Mouse (Mus musculus) forebrain, embryonic 11.5 days (tissue): Measurements from ENCODE around the gene Prss34. TPM values are rescaled to one million over a fixed set of nuclear protein-coding genes. Genes with fewer than 3 reads are reported as not detected.

Source experiments
- ATAC-seq: fragments of 200-750 bp; cut with Nextera tagmentation; replicated peaks from 2 replicates; pipeline ENCODE4 v1.8.0; 2017; ENCODE audit warnings: moderate TSS enrichment; ENCODE audit not compliant: low FRiP score
- DNase-seq: peaks from one replicate; pipeline ENCODE4 v3.0.0-alpha.2; 2017; ENCODE audit warnings: low spot score
- H3K27ac ChIP-seq: fragments of 300-500 bp; sonication (generic); 2 replicates; pipeline ENCODE4 v1.5.1; 2014; ENCODE audit warnings: low read depth, low read length
- H3K27me3 ChIP-seq: fragments of 300-500 bp; sonication (generic); 2 replicates; pipeline ENCODE4 v1.6.1; 2014; ENCODE audit warnings: mild to moderate bottlenecking, low read length, mixed read lengths; ENCODE audit not compliant: control insufficient read depth, insufficient read depth
- H3K36me3 ChIP-seq: fragments of 300-500 bp; sonication (generic); 2 replicates; pipeline ENCODE4 v1.6.1; 2014; ENCODE audit warnings: mild to moderate bottlenecking, low read length, moderate library complexity, mixed read lengths; ENCODE audit not compliant: control insufficient read depth, insufficient read depth
- H3K4me1 ChIP-seq: fragments of 300-500 bp; sonication (generic); replicated peaks from 2 replicates; pipeline ENCODE4 v1.6.1; 2014; ENCODE audit warnings: low read length, mixed read lengths; ENCODE audit not compliant: control insufficient read depth, insufficient read depth
- H3K4me2 ChIP-seq: fragments of 300-500 bp; sonication (generic); 2 replicates; pipeline ENCODE4 v1.6.1; 2014; ENCODE audit warnings: low read depth, mild to moderate bottlenecking, low read length, moderate library complexity, mixed read lengths; ENCODE audit not compliant: severe bottlenecking
- H3K4me3 ChIP-seq: fragments of 300-500 bp; sonication (generic); 2 replicates; pipeline ENCODE4 v1.5.1; 2014; ENCODE audit warnings: low read depth, low read length
- H3K9ac ChIP-seq: fragments of 300-500 bp; sonication (generic); 2 replicates; pipeline ENCODE4 v1.6.1; 2014; ENCODE audit warnings: low read length
- H3K9me3 ChIP-seq: fragments of 300-500 bp; sonication (generic); 2 replicates; pipeline ENCODE4 v1.6.1; 2016; ENCODE audit warnings: low read length, mixed read lengths; ENCODE audit not compliant: control insufficient read depth
- WGBS: fragments of 180-500 bp; shearing (Covaris S2); extraction: QIAGEN DNeasy Blood & Tissue Kit; methylation state at CpG from one replicate; pipeline ENCODE4 v1.1.7; 2014; 5-methylcytosine and 5-hydroxymethylcytosine counted together
- polyA plus RNA-seq: library from polyadenylated mRNA; unstranded; fragments of >200 nt; fragmentation: Nextera tagmentation; extraction: Ambion mirVana; gene quantifications from 2 replicates; pipeline ENCODE4 v1.2.1, GENCODE M21; 2014

Gene Prss34
- polyA plus RNA-seq, 1 experiment from 2014 or later: not detected

DNA sequence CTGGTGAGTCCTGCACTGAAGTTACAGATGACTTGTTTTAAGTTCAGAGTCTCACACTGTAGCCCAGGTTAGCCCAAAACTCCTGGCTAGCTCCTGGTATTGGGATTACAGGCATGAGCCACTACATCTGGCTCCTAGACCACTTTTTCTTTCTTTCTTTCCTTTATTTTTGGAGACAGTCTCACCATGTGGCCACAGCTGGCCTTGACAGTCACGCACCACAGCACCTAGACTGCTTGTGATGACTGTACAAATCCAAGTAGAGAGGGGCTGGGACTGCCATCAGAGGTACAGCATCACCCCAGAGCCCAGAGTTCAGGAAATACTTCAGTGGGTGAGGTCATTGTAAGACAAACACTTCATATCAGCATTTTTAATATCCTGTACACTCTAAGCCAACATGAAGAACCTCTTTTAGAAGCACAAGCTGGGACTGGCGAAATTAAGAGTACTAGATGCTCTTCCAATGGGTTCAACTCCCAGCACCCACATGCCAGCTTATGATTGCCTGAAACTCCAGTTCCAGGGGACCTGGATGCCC is 27.3 kb upstream of the Prss34 start:
- Histone ChIP-seq H3K4me3 (peak overlapping the region; percentile 99), H3K36me3 (peaks cover 28% of the 10 kb centered on the region), H3K27ac (no peak overlapping the region), H3K4me2 (peak overlapping the region; percentile 89), H3K27me3 (no peaks in the 10 kb centered on the region), H3K4me1 (peaks cover 9% of the 10 kb centered on the region), H3K9me3 (no peaks in the 10 kb centered on the region), H3K9ac (peak overlapping the region; percentile 12; the same call in 1 of the 2 replicates)
- no peak for ATAC-seq
- no peak for DNase-seq
- WGBS: 88% methylated on average over 2 of the region's 2 CpGs

DNA sequence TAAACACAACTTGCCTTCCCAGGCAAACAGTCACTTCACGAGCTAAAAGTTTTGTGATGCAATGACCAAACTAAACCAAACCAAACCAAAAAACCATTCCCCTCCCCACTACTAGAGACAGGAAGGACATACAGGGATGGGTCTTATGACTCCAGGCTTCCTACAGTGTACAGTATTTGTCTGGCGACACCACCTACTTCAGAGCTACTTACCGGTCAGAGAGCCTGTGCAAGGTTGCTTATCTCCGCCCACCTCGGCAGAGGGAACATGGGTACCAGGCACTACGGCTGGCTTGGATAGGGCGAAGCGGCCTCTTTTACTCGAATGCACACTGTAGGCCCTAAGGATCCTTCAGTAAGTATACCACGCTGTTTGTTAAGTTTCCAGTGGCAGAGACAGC is 25.9 kb upstream of the Prss34 start:
- peaks cover 16% of the 10 kb centered on the region for H3K36me3 ChIP-seq
- H3K27ac ChIP-seq: peak overlapping the region; percentile 97; the same call in 1 of the 2 replicates
- WGBS: 1% methylated on average over 10 of the region's 10 CpGs
- H3K9ac ChIP-seq: peak overlapping the region; percentile 100
- H3K9me3 ChIP-seq: no peaks in the 10 kb centered on the region
- no peak for ATAC-seq
- DNase-seq: no peak
- peak overlapping the region; percentile 99 for H3K4me3 ChIP-seq
- H3K4me2 ChIP-seq: peak overlapping the region; percentile 89
- H3K4me1 ChIP-seq: peaks cover 9% of the 10 kb centered on the region
- H3K27me3 ChIP-seq: no peaks in the 10 kb centered on the region

DNA sequence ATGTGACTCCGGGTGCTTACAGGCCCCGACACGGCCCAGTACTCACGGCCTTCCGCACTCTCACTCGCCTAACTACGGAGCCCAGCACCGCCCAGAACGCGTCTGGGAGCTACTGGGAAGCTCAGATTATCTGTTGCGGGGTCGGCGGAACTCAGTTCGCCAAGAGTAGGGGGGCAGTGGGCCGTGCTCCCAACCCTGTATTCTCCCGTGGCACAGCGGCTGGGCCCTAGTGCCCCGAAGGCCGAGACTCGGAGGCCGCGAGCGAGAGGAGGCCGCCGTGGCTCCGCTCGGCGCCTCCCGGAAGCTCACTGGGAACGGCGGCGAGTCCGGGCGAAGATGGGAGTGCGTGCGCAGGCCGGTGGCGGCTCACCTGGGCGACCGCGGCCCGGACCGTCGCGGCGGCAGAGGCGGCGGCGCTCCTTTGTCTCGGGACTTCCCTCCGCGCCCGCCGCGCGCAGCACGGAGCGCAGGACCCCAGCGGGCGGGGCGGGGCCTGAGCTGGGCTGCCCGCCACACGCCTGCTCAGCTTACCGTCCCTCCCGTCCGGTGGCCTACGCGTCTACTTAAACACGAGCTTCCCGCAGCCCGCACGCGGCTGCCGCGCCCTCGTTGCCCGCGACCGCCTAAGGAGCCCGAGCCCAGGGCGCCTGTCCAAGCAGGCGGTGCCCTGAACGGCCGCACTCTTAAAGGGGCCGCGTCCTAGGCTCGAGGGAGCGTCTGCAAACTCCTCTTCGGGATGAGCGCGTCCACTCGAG is 25.1 kb upstream of the Prss34 start:
- under 1% methylated on average over 76 of the region's 92 CpGs for WGBS
- peak; percentile 92 for ATAC-seq
- H3K27ac ChIP-seq: peak overlapping the region; percentile 97
- H3K4me1 ChIP-seq: peaks cover 9% of the 10 kb centered on the region
- H3K4me3 ChIP-seq: peak overlapping the region; percentile 99
- H3K36me3 ChIP-seq: peaks cover 8% of the 10 kb centered on the region
- H3K9me3 ChIP-seq: no peaks in the 10 kb centered on the region
- peak overlapping the region; percentile 89 for H3K4me2 ChIP-seq
- H3K27me3 ChIP-seq: no peaks in the 10 kb centered on the region
- DNase-seq: peak; percentile 94
- H3K9ac ChIP-seq: peak overlapping the region; percentile 100

DNA sequence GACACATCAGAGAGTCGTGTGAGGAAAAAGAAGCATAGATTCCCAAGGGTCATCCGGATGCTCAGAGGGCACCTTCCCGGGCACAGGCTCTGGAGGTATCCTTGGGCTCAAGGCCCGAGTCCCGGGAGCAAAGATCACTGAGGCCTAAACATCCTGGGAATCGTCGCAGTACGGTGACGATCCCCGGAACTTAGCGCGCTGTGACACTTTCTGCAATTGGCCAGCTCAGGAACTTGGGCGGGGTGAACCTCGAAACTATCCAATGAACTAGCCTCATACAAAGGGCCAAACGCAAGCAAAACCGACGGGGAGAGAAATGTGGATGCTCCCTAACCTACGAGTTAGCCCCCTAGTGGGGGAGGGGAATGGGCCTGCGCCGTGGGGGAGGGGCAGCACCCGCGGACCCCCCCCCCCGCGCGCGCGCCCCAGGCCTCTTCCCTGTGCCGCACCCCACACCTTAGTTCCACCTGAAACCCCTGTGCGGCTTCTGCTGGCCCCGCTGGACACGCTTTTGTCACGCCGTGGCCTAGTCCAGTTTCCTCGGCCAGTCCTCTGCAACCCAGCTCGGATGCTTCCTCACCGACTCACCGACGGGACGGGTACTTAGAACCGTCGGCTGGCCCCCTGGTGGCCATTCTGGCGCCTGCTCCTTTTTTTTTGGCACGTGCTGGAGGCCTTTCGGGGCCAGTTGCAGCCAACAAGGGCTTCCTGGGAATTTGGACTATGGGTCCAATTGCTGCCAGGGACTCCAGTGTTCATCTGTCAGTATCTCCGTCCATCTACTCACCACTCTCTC is 24.3 kb upstream of the Prss34 start:
- WGBS: 1% methylated on average over 41 of the region's 45 CpGs
- H3K4me1 ChIP-seq: peaks cover 9% of the 10 kb centered on the region
- peak overlapping the region; percentile 55 for H3K4me2 ChIP-seq
- peak; percentile 96 for DNase-seq
- H3K27me3 ChIP-seq: no peaks in the 10 kb centered on the region
- peaks cover 1% of the 10 kb centered on the region; the same call in 1 of the 2 replicates for H3K36me3 ChIP-seq
- H3K4me3 ChIP-seq: peak overlapping the region; percentile 99
- H3K9ac ChIP-seq: peak overlapping the region; percentile 100
- peak overlapping the region; percentile 97 for H3K27ac ChIP-seq
- no peaks in the 10 kb centered on the region for H3K9me3 ChIP-seq
- peak; percentile 89 for ATAC-seq

DNA sequence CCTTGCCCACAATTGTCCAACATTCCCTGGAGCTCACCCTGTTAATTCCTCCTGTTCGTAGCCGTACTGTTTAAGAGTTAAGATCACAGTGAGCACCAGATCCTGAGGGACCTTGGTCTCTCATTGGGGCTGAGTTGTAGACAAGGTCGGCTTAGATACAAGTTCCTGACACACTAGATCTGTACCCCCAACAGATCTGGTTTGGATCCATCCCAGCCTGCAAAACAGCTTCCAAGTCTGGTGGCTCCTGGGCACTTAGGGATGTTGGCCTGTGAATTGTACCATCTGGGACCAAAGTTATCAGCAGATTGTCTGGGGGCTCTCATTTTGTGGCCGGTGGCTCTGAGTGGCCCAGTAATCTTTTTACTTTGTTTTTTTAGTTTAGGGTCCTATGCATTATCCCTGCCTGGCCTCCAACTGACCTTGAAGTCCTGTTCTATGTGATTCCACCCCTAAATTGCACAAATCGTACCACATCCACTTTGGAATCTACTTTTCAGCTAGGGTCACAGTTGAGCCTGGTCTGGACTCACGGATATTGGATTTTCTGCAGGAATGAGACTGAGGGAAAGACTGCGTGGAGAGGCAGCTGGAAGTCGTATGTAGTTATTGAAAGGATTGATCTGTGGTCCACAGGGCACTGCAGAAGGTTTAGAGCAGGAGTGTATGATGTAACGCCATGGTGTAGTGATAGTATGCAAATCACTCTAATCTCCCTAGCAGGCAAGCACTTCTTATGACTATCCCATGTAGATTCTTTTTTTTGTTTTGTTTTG is 23.4 kb upstream of the Prss34 start, which contains the start of gene Ube2i:
Ube2i (minus strand) TSS at position 52 of the 776 bp plus-strand sequence.
- H3K4me3 ChIP-seq: peak within 1 kb of the TSS; percentile 99
- WGBS: 83% methylated on average over 9 of the region's 9 CpGs
- H3K4me1 ChIP-seq: peaks cover 9% of the 10 kb centered on the region
- H3K9me3 ChIP-seq: no peaks in the 10 kb centered on the region
- no peaks in the 10 kb centered on the region for H3K36me3 ChIP-seq
- peak within 1 kb of the TSS; percentile 55 for H3K4me2 ChIP-seq
- no peak for DNase-seq
- no peak for ATAC-seq
- H3K9ac ChIP-seq: peak within 1 kb of the TSS; percentile 100
- H3K27me3 ChIP-seq: no peaks in the 10 kb centered on the region
- peak within 1 kb of the TSS; percentile 97 for H3K27ac ChIP-seq

DNA sequence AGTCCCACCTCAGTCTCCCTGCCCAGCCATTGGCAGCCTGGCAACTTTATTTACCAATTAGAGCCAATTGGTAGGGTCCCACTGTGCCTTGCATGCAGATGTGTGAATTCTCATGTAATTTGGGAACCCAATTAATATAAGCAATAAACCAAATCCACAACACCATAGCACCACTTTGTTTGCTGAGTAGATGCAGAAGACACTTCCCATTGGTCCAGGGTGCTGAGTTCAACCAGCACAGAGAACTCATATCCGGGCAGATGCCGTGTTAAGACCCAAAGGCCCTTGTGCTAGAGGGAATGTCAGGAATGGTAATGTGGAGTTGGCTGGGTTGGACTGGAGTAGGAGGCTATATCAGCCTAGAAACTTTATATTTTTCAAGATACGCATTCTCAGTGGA is 22.4 kb upstream of the Prss34 start:
- Histone ChIP-seq H3K9ac (no peak overlapping the region), H3K27ac (no peak overlapping the region), H3K36me3 (no peaks in the 10 kb centered on the region), H3K4me2 (no peak overlapping the region), H3K27me3 (no peaks in the 10 kb centered on the region), H3K4me3 (no peak overlapping the region), H3K4me1 (peaks cover 9% of the 10 kb centered on the region), H3K9me3 (no peaks in the 10 kb centered on the region)
- ATAC-seq (no peak), DNase-seq (no peak)
- WGBS: 90% methylated on average over 3 of the region's 3 CpGs

DNA sequence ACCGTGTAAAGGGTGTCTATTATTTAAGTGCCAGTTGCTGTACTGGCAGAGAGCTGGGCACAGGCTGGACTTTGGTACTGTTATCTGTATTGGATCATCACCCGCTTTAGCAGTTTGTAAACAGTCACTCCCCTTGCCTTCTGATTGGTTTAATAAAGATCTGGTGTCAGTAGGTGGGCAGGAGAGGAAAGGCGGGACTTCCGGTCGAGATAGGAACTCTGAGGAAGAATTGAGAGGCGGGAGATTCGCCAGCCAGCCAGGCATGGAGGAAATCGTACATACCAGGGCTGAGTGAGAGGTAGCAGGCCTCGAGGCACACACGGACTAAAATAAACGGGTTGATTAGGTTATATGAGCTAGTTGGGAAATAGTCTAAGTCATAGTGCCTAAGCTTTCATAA is 16.1 kb upstream of the Prss34 start:
- H3K4me2 ChIP-seq: no peak overlapping the region
- DNase-seq (no peak), ATAC-seq (no peak)
- no peaks in the 10 kb centered on the region for H3K4me1 ChIP-seq
- no peaks in the 10 kb centered on the region for H3K36me3 ChIP-seq
- no peak overlapping the region for H3K27ac ChIP-seq
- H3K9ac ChIP-seq: no peak overlapping the region
- H3K4me3 ChIP-seq: no peak overlapping the region
- H3K9me3 ChIP-seq: no peaks in the 10 kb centered on the region
- no peaks in the 10 kb centered on the region for H3K27me3 ChIP-seq
- 46% methylated on average over 11 of the region's 11 CpGs for WGBS

DNA sequence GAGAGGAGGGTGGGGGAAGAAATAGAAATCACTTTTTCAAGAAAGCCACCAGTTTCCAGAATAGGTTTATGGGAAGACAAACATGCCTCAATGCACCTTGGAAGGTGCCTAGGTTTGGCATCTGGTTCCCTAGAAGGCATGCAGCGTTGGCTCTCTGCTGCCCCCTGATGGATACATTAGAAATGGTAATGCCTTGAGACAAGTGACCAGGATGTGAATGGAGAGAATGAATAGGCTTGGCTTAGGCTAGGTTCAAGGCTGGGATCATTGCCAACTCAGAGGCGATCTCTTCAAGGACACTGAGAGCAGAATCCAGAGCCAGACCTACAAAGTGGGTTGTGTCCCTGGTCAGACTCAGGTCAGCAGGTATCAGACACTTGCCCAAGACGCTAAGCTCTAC is 13.2 kb upstream of the Prss34 start:
- Histone ChIP-seq H3K4me2 (no peak overlapping the region), H3K4me3 (no peak overlapping the region), H3K36me3 (no peaks in the 10 kb centered on the region), H3K4me1 (no peaks in the 10 kb centered on the region), H3K27ac (no peak overlapping the region), H3K27me3 (no peaks in the 10 kb centered on the region), H3K9me3 (no peaks in the 10 kb centered on the region), H3K9ac (no peak overlapping the region)
- DNase-seq: peak; percentile 77
- 27% methylated on average over 3 of the region's 3 CpGs for WGBS
- no peak for ATAC-seq
